Mouse (Mus musculus) induced T-regulatory cell, adult 2 months (primary cell): ENCODE measurements around the gene Fyb.

ENCODE experiments used
- DNase-seq: peaks from one replicate; pipeline ENCODE4 v3.0.0-alpha.2; 2012; ENCODE audit warnings: low read depth

The Fyb gene

DNA sequence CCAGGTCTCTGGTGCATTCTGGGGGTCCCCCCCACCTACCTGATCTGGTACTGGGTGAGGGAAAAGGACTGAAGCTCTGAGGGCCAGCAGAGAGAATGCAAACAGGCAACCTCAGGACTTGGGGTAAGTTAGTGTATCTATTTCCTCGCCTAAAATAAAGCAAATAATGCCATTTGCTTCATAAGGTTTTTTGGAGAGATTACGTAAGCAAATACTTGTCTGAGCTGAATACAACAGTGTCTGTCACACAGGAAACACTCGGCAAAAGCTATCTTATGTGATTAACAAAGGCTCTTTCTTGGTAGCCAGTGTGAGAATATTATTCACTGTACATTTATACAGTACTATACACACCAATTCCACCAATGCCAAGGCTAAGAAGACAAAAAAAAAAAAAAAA lies 76.0 kb downstream of the Fyb start:
- DNase-seq: peak; percentile 65

DNA sequence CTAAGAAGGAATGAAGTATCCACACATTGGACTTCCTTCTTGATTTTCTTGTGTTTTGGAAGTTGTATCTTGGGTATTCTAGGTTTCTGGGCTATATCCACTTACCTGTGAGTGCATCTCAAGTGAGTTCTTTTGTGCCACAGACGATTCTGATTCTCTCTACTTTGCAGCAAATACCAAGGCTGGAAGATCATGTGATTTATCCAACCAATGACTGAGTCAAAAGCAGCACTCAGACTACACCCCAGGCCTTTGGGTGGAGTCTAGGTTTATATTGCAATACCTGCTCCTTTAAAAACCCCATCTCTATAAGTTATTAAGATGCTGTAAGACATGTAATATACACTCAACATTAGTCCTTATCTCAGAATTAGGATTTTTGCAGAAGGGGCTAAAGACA lies 77.7 kb downstream of the Fyb start:
- no peak for DNase-seq

DNA sequence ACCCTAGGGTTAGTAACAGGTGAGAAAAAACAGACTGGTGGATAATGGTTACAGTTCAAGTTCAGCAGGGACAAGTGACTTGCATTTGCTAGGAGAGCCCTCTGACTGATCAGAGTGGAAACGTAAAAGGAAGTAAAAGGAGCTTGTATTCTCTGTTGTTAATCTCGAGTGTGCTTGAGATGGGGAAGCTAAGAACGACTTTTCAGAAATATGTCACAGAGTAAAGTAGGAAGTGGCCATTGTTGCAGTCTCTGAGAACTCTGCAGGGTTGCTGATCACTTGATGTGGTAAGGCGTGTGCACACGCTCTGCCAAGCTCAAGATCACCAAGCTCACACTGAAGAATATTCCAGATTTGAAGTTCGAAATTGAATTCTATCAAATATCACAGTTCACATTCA lies 78.7 kb downstream of the Fyb start:
- DNase-seq: peak; percentile 82

DNA sequence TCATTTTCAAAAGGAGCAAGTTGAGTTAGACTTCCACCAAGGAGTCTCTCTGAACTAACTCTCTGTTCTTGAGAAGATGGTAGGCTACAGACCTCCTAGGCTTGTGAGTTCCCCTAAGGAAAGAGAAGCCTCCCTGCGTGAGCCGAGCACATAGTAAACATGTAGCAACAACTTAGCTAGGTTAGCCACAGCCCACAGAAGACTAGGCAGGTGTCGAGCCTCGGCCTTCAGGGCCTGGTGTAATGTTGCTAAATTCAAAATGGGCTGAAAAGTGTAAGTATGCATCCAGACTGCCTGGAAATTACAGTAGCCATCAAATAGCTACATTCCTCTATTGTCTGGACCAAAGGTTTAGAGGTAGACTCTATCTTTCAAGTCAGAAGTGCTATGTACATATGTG lies 79.3 kb downstream of the Fyb start:
- peak; percentile 75 for DNase-seq

DNA sequence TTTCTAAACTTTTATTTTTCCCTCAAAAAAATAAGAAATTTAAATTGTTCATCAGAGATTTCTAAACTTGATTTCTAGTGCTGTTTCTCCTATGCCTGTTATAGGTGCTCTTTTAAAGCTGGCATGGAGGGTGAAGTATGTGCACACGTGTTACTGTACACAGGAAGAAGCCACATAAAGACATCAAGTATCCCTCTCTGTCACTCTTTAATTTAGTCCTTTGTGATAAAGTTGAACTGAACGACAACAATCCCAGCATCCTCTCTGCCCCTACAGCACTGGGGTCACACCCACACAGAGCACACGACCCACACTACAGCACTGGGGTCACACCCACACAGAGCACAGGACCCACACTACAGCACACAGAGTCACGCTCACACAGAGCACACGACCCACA lies 88.0 kb downstream of the Fyb start:
- DNase-seq: no peak

DNA sequence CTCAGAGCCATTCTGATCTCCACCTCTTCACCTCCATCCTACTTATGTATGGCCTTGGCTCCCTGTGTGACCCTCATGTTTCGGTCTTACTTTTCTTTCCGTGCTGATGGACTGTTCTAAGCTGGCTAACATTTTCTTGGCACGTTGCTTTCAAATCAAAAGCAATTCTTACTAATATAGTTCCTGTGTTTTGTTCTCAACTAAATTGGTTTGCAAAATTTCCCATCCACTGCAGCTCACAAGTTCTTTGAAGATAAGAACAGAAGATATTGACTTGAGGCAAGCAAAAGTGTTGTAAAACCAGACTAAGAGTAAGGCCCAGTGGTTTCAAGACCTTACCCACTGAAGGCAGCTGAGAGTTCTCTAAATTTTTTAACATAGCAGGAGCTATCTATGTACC lies 90.2 kb downstream of the Fyb start:
- peak; percentile 70 for DNase-seq

DNA sequence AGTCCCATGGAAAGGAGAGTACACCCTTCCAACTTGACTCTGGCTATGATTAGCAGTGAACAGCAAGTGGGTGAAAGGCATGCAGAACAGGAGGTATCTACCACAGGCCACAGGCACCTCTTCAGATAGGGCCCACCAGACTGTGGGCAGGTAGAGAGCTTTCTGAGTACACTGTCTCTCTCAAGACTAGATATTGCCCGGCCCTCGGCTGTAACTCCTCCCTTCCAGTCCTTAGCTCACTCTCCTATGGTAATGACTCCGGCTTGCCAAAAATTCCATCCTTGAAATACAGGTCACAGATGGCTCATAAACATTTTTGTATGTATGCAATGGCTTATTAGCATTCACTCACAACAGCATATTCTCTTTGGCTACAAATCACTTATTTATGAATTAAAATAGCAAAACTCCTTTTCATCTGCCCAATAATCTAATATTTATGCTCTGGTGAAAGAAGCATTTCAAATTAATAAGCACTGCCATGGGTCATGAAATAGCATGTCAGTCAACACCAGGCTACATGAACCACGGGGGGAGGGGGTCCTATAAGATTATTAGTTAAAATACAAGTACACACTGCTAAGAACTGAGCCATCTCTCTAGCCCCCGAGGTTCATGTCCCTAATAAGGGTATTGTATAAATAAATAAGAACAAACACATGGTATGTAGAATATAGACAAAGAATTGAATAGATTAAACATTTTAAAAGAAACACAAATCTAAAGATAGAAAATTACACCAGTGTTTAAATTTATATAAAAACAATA lies 93.9 kb downstream of the Fyb start:
- no peak for DNase-seq

DNA sequence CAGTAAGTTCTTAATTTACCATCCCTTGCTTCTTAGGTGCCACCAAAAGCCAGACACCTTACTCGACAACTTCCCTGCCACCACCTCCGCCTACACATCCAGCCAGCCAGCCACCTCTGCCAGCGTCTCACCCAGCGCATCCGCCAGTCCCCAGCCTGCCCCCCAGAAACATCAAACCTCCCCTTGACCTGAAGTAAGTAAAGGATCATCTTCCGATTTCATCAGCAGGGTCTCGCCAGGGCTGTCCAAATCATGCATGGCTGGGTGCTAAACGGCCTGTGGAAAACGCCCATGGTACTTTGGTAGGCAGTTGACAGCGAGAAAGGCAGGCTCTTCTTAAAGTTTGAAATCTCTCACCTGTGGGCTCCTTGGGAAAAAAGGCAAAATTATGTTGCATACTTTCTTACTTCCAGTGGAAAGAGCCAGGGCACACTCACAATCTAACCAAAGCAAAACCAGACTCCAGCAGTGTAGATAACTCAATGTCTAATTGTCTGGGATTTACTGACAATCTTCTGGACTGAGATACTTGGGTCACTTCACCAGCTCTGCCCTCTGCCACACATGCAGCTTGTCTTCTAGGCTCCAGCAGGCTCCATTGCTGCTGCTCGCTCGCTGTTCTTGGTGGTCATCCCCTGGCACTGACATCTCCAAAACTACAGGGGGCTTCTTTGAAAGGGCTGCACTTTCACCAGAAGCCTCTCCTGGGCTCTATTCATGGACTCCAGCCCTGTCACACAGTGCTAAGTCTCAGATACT lies 97.1 kb downstream of the Fyb start:
- no peak for DNase-seq

DNA sequence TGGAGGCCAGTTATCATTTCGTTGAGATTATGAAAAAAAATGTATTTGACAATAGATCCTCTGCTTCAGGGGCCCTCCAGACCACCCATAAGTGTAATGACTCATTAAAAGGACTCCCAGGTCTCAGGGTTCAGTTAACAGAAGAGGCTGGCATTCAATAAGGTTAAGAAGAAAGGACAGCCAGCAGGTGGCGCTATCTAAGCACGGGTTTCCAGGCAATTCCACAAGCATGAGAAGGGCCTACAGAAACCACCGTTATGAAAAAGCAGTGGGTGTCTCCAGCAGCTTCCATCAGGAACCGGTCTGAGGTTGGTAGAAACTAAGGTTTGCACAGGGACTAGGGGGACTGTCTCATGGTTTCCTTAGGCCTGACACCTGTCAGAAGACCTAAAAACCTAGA lies 99.9 kb downstream of the Fyb start:
- peak; percentile 92 for DNase-seq

DNA sequence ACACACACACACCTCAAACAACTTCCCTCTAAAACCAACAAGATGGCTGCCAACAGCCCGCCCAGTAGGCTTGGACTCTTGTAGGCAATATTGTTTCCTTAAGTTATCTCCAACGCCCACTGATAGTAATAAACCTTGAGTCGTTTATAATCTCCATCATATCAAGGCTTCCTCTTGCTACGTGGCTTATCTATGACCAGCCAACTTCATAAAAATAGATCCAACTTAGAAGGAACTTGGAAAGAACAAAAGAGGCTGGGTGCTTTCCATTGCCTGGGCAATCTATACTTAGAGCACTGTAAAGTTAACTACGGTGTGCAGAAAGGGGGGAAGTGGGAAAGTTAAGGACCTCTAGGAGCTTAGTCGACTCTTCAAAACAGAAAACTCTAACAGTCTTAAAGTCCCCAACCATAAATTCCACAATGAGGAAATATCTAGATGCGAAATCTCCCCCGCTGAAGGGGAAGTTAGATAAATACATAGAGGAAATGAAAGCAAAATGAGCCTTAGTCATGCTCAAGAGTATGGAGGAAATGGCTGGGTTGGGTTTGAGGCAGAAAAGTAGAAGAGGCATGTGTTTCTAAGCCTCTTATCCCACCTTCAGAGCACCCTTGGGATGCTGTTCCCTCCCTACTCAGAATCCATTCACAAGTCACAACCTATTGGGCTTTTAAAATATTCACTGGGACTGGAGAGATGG lies 101.0 kb downstream of the Fyb start:
- DNase-seq: peak; percentile 70

DNA sequence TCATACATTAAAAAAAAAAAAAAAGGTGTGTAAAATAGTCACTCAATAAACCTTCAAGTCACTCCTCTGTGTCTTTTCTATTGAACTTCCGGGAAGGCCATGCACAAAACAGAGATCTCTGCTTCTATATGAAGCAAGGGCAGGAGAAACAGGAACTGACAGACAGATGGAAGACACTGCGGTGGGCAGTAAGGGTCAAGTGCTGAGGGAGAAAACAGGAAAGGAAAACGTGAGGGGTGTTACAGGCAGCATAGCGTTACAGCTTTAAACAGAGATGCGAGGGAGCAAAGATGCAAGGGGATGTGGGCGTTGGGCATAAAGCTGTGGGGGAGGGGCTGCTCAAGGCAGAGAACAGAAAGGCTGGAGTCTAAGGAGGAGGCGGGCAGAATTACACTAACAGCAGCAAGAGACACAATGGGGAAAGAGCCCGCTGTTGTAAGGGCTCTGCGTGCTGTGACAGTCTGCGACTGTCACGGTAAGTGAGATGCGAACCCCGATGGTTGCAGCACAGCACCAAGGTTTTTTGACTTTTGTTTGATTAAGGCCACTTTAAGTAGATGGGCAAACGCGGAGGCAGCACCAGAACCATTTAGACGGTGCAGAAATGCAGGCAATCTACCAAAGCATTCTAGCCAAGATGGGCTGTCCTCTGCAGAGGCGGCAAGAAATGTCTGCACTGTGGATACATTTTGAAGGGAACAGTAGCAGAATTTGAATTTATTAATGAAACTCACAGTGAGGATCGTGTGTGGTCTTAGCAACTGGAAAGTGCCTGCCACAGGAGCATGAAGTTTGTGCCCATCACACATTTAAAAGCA lies 101.9 kb downstream of the Fyb start:
- peak; percentile 76 for DNase-seq

DNA sequence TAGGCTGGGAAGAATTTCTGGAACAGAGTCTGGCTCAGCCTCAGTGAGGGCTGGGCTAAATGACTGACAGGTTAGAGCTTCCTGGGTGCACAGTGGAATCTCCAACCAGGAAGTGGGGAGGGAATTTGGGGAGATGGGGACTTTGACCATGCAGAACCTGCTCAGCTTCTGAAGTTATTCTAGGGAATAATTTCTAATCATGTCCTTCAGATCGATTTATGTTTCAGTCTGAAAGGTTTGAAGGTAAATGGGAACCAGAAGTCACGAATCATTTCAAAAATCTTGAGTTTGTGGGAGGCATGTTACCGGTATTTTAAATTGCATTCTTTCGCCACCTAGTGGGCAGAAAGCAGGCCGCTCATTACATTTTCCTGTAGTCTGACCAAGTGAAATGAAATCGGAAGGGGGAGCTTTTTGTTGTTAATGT lies 103.0 kb downstream of the Fyb start:
- peak; percentile 87 for DNase-seq

DNA sequence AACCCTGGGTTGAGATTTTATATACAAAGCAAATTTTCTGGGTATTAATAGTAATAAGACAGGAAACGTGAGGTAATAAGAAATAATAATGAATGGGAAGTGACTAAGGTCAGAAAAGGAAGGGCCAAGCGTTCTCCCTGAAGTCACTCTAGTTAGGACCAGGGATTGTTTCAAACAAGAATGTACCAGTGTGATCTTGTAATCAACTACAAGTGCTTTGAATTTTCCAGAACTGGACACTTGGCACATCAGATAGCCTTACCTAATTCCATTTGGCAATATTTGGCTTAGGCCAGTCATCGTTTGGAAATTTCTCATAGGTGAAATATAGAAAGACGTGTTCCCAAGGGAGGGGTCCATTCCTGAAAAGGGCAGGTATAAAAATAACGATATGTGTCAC lies 103.5 kb downstream of the Fyb start:
- no peak for DNase-seq

DNA sequence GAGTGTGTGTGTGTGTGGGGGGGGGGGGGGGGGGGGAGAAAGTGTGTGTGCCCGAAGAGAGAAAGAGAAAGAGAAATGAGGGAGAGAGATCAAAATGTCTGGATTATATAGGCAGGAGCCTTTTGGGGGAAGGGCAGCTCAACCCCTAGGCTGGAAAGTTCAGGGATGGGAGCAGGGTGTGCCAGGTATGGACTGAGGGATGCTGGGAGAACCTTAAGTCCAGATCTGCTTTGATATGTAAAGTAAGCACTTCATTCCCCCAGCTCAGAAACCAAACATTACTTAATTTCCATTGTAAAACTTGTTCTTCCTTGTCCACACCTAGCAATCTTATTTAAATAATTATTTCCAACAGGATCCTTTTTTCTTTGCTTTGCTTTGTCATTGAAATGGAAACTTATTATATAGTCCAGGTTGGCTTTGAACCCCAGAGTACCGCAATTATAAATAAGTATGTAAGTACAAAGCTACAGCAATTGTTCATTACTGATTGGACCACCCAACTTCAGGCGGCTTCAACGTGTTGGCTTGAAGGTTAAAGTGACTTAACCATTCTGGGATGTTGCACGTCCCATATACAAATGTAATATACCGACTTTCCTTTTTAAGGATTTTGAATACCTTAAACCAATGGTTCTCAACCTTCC lies 105.9 kb downstream of the Fyb start:
- no peak for DNase-seq

DNA sequence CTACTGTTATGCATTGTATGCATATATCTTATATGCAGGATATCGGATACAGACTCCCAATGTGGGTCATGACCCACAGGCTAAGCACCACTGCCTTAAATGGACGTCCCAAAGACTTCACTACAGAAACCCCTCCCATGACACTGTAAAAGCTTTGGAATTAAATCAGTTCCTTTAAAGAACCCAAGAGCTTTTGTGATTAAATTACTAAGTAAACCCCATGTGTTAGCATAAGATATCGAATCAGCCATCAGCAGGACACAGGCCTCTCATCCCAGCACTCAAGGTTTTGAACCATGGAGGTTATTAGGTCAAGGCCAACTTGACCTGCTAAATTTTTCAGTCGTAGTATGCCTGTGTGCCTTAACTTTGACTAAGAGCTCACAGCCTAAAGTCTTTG lies 106.5 kb downstream of the Fyb start:
- DNase-seq: no peak

DNA sequence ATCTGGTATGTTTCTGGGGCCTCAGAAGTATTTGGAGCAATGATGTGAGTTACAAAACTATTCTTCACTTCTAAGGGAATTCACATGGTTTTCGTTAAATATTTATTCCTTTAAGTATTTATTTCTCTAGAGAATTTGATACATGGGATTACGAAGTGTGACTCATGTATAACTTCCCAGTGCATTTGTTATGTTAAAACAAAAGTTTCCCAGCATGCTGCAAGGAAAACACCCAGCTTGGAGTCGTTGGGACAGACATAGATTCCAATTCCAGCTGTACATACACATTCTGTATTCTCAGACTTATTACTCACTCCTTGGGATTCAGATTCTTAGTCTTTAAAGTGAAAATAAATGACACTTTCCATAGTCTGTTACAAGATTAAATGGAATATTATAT lies 112.8 kb downstream of the Fyb start:
- no peak for DNase-seq

DNA sequence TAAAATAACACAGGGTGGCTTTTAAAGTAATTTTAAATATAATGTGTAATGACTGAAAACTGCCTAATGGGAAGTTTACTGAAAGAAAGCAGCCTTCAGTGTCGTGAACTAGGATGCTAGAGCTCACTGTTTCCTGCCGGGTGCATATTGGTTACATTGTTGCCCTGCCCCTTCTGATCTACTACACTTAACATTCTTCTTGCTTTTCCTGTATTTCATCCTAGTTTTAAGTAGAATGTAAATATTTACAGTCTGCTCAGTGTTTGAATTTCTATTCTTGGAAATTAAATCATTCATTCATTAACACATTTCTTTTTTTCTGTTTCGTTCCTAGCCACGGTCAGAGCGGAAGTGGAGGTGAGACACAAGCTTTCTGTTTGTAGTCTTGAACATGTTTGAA lies 119.6 kb downstream of the Fyb start:
- DNase-seq: no peak

DNA sequence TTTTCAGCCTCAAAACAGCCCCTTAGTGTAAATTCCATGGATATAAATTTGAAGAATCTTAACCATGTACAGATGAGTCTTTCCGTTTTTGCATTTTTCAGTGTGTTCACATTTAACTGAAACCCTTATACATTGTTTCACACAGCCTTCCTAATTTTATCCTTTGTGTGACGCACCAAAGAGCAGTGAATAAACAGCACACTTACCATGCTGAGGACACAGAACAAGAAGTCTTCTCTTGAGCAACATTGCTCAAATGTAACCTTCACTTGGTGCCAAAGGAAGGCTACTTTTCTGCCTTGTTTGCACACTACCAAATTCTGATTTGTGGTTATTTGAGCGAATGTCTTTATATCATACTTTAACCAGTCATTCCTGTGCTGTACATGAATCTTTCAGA lies 122.8 kb downstream of the Fyb start:
- no peak for DNase-seq

DNA sequence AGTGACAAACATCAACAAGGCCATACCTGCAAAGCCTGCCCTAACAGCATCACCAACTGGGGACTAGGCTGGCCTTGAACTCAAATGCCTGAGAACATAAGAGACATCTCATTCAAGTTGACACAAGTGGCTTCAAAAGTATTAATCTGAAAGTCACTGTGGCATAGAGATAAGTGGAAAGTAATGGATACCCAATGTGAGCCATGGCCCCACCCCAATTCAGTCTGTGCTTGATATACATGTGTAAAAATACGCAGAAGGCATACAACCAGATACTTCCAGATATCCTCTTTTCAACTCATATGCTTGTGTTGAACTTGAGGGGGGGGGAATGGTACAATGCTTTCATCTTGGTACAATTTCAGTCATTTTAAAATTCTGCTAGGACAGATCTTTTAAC lies 124.4 kb downstream of the Fyb start:
- no peak for DNase-seq

DNA sequence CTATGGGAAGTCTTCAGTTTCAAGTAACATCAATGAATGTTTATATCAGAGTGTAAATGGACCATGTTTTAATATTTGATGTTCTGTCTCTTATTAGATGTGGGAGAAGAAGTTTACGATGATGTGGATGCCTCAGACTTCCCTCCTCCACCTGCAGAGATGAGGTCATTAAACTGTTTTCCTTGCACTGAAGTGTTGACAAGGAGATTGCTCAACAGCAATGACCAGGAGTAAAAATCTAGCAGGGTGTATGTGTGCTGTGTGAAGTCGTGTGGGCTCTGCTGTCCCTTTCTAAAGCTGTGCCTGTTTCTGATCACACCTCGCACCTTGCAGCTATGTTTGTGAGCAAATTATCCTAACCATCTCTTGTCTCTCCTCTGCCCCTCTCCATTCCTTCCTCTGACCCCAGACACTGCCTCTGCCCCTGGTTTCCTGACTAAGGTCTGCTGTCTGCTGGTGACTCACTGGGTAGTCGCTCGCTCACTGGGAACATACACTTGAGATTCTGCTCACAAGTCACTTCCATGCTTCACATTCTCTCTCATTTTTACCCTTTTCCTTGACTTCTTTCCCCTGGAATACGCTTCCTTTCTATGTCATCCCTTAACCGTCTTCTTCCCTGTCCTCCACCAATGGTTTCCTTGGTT lies 126.2 kb downstream of the Fyb start:
- DNase-seq: no peak

DNA sequence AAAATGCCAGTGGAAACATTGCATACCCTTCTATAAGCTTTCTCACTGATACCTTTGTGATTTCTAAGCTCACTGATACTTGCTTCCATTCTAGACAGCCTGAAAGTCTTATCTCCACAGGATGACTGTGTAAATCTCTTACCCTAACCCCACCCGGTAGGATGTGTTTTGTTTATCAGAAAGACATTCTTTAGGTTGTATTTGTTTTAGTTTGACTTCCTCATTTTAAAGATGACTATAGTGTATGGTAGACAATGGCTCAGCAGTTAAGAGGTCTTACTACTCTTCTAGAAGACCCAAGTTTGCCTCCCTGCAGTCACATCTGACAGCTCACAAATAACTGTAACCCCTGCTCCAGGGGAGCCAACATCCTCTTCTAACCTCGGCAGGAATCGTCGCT lies 130.4 kb downstream of the Fyb start:
- no peak for DNase-seq
